9 mouse cellular contexts compared by ENCODE assay signal in genomic region chr7:34229153-34229552, GRCm38 (mm10). TPM values are rescaled to one million over a fixed set of nuclear protein-coding genes. Genes with fewer than 3 reads are reported as not detected.
DNase-seq lines count a peak whose midpoint lies in the region; ATAC-seq and TF ChIP-seq lines count a peak whose summit lies in the region.
"Had no signal": no experiment of that assay in that cellular context is flagged by ENCODE, and none has a peak within 500 bp of the region (broad histone marks: within the 10 kb centered on the region; RNA-seq: fewer than 3 reads in every experiment).

No protein-coding gene starts in this region.

- peak overlapping the region; percentile 79 for H3K4me2 ChIP-seq in neural tube, embryonic 13.5 days

- ATAC-seq in neural tube, embryonic 13.5 days (ENCODE audit: low read depth) = no peak

- peaks cover 48% of the 10 kb centered on the region for H3K36me3 ChIP-seq in limb, embryonic 10.5 days
- H3K36me3 ChIP-seq in neural tube, embryonic 13.5 days = peaks cover 34% of the 10 kb centered on the region

- H3K4me1 ChIP-seq in lung, adult 2 months (ENCODE audit: control insufficient read depth, insufficient read depth, low read length) = peaks cover 7% of the 10 kb centered on the region
- H3K4me1 ChIP-seq in embryonic fibroblast, embryonic 13.5 days (ENCODE audit: control insufficient read depth, insufficient read depth, low read length) = peaks cover 12% of the 10 kb centered on the region
- H3K4me1 ChIP-seq in limb, embryonic 10.5 days = peaks cover 43% of the 10 kb centered on the region
- peaks cover 55% of the 10 kb centered on the region for H3K4me1 ChIP-seq in neural tube, embryonic 13.5 days (replicated peaks)

- H3K27me3 ChIP-seq in limb, embryonic 10.5 days (ENCODE audit: low read depth, poor library complexity, severe bottlenecking) = no peaks in the 10 kb centered on the region
- H3K27me3 ChIP-seq in neural tube, embryonic 13.5 days = no peaks in the 10 kb centered on the region

- H3K9me3 ChIP-seq in limb, embryonic 10.5 days (replicated peaks) = no peaks in the 10 kb centered on the region
- H3K9me3 ChIP-seq in neural tube, embryonic 13.5 days = no peaks in the 10 kb centered on the region

- peak overlapping the region; percentile 79; the same call in 1 of the 2 replicates for H3K27ac ChIP-seq in embryonic fibroblast, embryonic 13.5 days (ENCODE audit: insufficient read depth, low read length)
- peak overlapping the region; percentile 92 for H3K27ac ChIP-seq in limb, embryonic 10.5 days
- H3K27ac ChIP-seq in neural tube, embryonic 13.5 days (replicated peaks) = peak overlapping the region; percentile 86

- 14% methylated on average over 5 of the region's 5 CpGs for WGBS in lung, adult 2 months
- WGBS in limb, embryonic 10.5 days = 23% methylated on average over 5 of the region's 5 CpGs
- WGBS in neural tube, embryonic 13.5 days = 21% methylated on average over 5 of the region's 5 CpGs

- no peak for DNase-seq in lung, adult 2 months
- DNase-seq in lung, adult 18-20 months = no peak
- DNase-seq in limb, embryonic 10.5 days (ENCODE audit: low spot score) = no peak
- DNase-seq in left cerebral cortex, adult 18-20 months (ENCODE audit: low spot score in 2 of 2) = no peak
- no peak for DNase-seq in spleen, postnatal 4 days (ENCODE audit: low spot score in 2 of 2)
- DNase-seq in adrenal gland, postnatal 14 days = no peak

- peak overlapping the region; percentile 80 for H3K9ac ChIP-seq in neural tube, embryonic 13.5 days

- H3K4me3 ChIP-seq in lung, adult 2 months (replicated peaks; ENCODE audit: extremely low read depth, low read depth, low read length) = peak overlapping the region; percentile 79
- H3K4me3 ChIP-seq in embryonic fibroblast, embryonic 13.5 days (ENCODE audit: insufficient read depth, low read length) = peak overlapping the region; percentile 88
- peak overlapping the region; percentile 83 for H3K4me3 ChIP-seq in limb, embryonic 10.5 days
- H3K4me3 ChIP-seq in neural tube, embryonic 13.5 days = peak overlapping the region; percentile 74

- TF ChIP-seq CTCF in lung, adult 2 months (IDR thresholded peaks at IDR 0.05; ENCODE audit: insufficient read depth, low read length) = no peak
- TF ChIP-seq CTCF in embryonic fibroblast, embryonic 13.5 days (IDR thresholded peaks at IDR 0.05; ENCODE audit: borderline replicate concordance, insufficient read depth, low read length) = no peak

- no peak for TF ChIP-seq POLR2A in lung, adult 2 months (IDR thresholded peaks at IDR 0.05; ENCODE audit: borderline replicate concordance, extremely low read depth, low read depth, low read length)
- TF ChIP-seq POLR2A in embryonic fibroblast, embryonic 13.5 days (IDR thresholded peaks at IDR 0.05; ENCODE audit: low read depth, low read length) = no peak

RNA-seq across cellular contexts. Expression of gene Gpi1, which starts 1.0 kb away (rescaled TPM):
- 164 and 199 TPM in 2 replicates for polyA plus RNA-seq in lung, adult 2 months (2012; rRNA removed)
- polyA plus RNA-seq in embryonic fibroblast, embryonic 13.5 days (2011; ENCODE audit: insufficient read length, low read depth, missing spikeins) = 244 and 331 TPM in 2 replicates
- polyA plus RNA-seq in limb, embryonic 10.5 days (2016; fragmentation: Nextera tagmentation; extraction: Ambion mirVana) = 291 and 361 TPM in 2 replicates
- polyA plus RNA-seq in neural tube, embryonic 13.5 days (2015; fragmentation: Nextera tagmentation; extraction: Ambion mirVana) = 209 and 242 TPM in 2 replicates
- total RNA-seq in left cerebral cortex, adult 18-20 months (2021) = 100 to 1,000 TPM; 662 to 699 TPM
- 347 and 396 TPM in 2 replicates for total RNA-seq in adrenal gland, postnatal 14 days (2021)

RNA-seq across cellular contexts. Expression of gene Gm6096, which starts 21.7 kb away (rescaled TPM):
- polyA plus RNA-seq in lung, adult 2 months (2012; rRNA removed) = not detected in 2 replicates
- not detected in 2 replicates for polyA plus RNA-seq in embryonic fibroblast, embryonic 13.5 days (2011; ENCODE audit: insufficient read length, low read depth, missing spikeins)
- polyA plus RNA-seq in limb, embryonic 10.5 days (2016; fragmentation: Nextera tagmentation; extraction: Ambion mirVana) = 0.38 TPM in 1 of 2 replicates, not detected in the other
- not detected in 2 replicates for polyA plus RNA-seq in neural tube, embryonic 13.5 days (2015; fragmentation: Nextera tagmentation; extraction: Ambion mirVana)
- not detected for total RNA-seq in left cerebral cortex, adult 18-20 months (2021)
- not detected in 2 replicates for total RNA-seq in adrenal gland, postnatal 14 days (2021)
- total RNA-seq: neutrophil, adult 5-6 weeks had no signal

RNA-seq across cellular contexts. Expression of gene Pdcd2l, which starts 32.7 kb away (rescaled TPM):
- 19.1 and 23.7 TPM in 2 replicates for polyA plus RNA-seq in lung, adult 2 months (2012; rRNA removed)
- polyA plus RNA-seq in embryonic fibroblast, embryonic 13.5 days (2011; ENCODE audit: insufficient read length, low read depth, missing spikeins) = 16.8 and 18.6 TPM in 2 replicates
- polyA plus RNA-seq in limb, embryonic 10.5 days (2016; fragmentation: Nextera tagmentation; extraction: Ambion mirVana) = 75.4 and 88.1 TPM in 2 replicates
- polyA plus RNA-seq in neural tube, embryonic 13.5 days (2015; fragmentation: Nextera tagmentation; extraction: Ambion mirVana) = 77.9 and 83.8 TPM in 2 replicates
- 10 to 100 TPM; 20.6 to 24.0 TPM for total RNA-seq in left cerebral cortex, adult 18-20 months (2021)
- total RNA-seq in adrenal gland, postnatal 14 days (2021) = 19.0 and 22.2 TPM in 2 replicates

RNA-seq across cellular contexts. Expression of gene Uba2, which starts 59.8 kb away (rescaled TPM):
- 23.9 and 42.1 TPM in 2 replicates for polyA plus RNA-seq in lung, adult 2 months (2012; rRNA removed)
- polyA plus RNA-seq in embryonic fibroblast, embryonic 13.5 days (2011; ENCODE audit: insufficient read length, low read depth, missing spikeins) = 108 and 123 TPM in 2 replicates
- 297 and 310 TPM in 2 replicates for polyA plus RNA-seq in limb, embryonic 10.5 days (2016; fragmentation: Nextera tagmentation; extraction: Ambion mirVana)
- 188 and 193 TPM in 2 replicates for polyA plus RNA-seq in neural tube, embryonic 13.5 days (2015; fragmentation: Nextera tagmentation; extraction: Ambion mirVana)
- total RNA-seq in left cerebral cortex, adult 18-20 months (2021) = 10 to 100 TPM; 82.9 to 92.9 TPM
- 80.4 and 83.4 TPM in 2 replicates for total RNA-seq in adrenal gland, postnatal 14 days (2021)
